Mouse (Mus musculus) spleen, postnatal 36 days (tissue): ENCODE results near the gene Sept9.

Experiments used
- DNase-seq, 2 experiments: peaks; one replicate each; pipeline ENCODE4 v3.0.0; 2022; ENCODE audit warnings: low spot score in 2 of 2, mixed read lengths in 1 of 2

Sept9 gene

DNA sequence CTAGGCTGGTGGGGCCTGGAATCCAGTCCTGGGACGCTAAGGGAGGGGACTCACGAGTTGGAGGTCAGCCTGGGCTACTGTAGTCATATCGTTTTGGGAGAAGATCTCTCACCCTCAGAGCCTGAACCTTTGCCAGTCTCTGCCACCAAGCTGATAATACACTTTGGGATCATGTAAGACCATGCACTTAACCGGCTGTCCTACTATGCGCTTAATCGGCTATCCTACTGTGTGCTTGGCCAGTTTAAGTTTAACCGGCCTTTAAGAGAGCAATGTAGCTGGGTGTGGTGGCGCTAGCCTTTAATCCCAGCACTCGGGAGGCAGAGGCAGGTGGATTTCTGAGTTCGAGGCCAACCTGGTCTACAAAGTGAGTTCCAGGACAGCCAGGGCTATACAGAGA, 173.1 kb downstream of the Sept9 start:
- no peak for DNase-seq

DNA sequence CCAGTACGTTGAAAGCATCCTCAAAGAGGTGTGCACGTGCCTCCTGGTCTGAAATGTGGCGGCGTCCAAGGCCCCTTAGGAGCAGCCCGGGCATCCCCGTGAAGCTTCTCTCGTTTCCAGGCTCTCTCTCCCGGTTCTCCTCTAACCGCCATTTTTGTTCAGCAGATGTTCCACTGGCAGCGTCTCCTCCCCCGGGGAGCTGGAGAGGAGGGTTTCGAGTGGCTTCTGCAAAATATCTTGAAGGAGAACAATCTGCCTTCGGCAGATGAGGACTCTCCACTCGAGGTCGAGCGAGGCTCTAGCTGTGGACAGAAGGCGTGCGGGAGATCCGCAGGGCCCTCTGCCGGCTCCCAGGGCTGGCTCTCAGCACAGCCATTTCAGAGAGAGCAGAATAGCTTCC, 173.7 kb downstream of the Sept9 start:
- no peak for DNase-seq

DNA sequence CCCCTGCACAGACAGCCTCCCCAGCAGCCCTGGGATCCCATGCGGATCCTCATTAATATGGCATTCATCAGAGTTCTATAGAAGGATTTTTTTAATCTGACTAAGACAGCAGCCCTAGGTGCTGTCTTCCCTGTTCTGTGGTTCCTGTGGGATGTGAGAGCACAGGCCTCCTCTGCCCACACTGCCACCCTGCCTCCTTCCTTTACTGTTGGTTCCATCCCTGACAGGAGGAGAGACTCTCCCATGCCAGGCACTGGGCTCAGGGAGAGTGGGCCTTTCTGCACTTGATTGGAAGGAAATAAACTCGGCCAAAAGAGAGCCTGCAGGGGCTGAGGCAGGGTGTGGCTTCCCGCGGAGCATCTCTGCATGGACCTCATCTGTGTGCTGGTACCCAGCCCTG, 174.4 kb downstream of the Sept9 start:
- DNase-seq, result no peak

DNA sequence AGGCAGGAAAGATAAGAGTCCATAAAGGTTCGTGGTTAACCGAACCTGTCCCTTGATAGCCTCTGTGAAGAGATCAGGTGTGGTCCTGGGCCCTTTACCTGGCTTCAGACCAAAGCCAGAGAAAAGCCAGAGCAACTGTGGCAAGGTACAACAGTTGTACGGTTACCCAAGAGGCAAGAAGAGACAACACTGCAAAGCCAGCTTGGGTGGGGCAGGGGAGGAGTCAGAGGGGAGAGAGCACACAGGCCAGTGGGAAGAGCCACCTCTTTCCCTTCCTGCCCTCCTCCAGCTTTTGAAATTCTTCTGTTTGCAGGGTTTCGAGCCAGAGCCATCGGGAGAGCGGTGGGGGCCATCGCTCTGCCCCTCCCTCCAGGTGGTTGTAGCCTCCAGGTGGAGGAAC, 174.8 kb downstream of the Sept9 start:
- DNase-seq, result no peak

DNA sequence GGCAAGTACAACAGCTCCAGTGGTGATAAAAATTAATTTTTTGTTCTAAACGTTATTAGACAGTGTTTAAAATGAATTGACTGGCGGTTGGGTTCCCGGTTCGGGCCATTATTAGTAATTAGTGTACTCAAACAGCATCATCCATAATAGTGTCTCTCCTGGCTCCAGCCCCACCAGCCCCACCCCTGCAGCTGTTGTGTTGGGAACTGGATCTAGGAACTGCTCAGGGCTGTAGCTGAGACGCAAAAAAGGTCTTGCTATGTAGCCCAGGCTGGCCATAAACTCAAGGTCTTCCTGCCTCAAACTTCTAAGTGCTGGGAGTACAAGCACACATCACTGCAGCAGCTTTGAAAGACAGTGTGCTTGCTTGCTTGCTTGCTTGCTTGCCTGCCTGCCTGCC, 180.3 kb downstream of the Sept9 start:
- no peak for DNase-seq

DNA sequence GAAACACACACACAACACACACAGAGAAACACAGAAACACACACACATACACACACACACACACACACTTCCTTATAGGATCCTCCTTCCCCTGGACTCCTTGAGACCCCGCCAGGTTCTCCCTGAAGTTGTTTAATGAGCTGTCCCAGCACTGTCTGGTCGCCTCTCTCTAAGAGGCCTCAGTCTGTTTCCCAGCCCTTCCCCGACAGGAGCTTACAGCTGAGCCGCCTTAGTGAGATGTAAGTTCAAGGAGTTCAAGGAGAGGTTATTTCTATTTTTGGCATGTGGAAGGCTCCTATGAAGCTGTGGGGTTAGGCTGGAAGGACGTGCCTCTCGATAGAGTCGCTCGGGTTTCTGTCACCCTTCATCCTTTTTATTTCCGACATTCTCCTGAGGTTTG, 184.8 kb downstream of the Sept9 start:
- DNase-seq, result no peak

DNA sequence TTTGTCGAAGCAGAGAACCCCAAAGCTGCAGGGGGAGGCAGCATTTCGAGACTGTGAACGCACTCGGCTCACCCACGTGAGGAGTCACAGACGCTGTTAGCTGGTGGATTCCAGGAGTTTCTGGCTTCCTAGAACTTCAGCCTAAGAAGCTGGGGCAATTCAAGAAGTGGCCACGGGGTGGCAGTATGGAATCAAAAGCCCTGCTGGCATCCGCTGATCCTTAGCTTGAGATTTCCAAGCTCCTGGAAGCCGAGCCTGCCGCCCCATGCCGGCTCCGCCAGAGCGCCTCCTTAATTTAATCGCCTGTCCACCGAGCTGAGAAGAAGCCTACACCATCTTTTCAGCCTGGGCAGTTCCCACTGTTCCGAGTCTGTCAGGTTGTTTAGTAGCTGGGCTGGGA, 185.4 kb downstream of the Sept9 start:
- peak; percentile 33 to 36 for DNase-seq

DNA sequence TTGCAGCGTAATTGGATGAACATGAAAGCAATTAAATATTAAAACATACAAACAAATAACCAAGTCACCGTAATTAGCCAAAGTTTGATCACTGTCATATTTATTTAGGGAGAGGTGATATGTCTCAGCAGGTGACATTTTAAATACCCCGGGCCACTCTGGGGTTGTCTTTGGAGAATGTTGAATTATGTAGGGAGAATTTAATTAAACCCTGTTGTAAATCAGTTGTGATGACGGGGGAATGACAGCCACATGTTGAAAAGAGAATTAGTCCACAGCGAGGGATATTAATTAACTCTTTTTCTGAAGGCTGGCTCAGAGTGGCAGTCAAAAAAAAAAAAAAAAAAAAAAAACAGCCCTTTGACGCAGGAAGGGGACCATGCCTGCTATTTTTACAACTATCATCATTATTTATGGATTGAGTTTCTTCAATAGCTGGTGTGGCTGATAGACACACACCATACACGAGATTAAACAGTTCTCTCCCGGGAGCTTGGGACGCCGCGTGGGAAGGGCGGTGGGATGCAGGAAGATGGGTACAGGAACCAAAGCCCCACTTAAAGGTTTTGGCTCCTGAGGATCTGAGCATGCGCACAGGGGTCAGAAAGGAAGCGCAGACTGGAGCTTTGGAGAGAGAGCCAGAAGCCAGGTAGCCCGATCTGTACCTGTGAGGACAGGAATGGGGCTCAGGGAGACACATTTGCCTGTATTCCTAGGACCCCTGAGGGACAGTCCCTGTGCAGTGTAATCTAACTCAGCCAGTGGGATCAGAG, 186.1 kb downstream of the Sept9 start:
- no peak for DNase-seq

DNA sequence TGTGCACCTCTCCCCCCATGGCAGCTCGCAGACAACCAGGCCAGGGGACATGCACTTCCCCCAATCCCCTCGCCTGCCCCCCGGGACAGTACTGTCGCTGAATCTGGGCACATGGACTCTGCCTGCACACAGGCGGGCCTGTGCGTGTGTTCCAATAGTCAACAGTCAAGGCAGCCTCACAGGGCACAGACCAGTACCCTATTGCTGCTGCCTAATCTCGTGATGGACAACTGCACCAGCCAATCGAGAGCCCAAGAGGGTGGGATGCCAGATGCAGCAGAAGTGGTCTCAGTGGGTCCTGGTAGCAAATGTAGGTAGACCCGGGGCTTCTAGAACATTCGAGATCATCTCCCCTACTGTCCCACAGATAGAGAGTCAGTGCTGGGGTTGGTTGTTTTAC, 187.8 kb downstream of the Sept9 start:
- no peak for DNase-seq

DNA sequence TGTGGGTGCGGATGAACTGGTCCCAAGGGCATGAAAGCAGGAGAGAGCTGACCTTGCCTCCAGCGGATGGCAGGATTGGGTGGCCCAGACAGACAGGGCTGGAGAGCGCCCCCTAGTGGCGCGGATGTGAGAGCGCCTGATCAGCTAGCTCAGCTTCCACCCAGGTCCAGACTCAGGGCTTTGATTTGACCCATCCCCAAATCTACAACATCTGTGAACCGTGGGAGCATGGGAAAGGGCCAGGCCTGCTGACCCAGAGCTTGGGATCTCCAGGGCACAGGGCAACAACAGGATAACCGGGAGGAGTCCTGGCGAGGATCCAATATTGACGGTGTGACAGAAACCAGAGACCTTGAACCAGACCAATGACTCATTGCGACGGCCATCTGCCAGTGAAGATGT, 190.5 kb downstream of the Sept9 start:
- DNase-seq, result peak in 1 of 2 experiments; percentile 17

DNA sequence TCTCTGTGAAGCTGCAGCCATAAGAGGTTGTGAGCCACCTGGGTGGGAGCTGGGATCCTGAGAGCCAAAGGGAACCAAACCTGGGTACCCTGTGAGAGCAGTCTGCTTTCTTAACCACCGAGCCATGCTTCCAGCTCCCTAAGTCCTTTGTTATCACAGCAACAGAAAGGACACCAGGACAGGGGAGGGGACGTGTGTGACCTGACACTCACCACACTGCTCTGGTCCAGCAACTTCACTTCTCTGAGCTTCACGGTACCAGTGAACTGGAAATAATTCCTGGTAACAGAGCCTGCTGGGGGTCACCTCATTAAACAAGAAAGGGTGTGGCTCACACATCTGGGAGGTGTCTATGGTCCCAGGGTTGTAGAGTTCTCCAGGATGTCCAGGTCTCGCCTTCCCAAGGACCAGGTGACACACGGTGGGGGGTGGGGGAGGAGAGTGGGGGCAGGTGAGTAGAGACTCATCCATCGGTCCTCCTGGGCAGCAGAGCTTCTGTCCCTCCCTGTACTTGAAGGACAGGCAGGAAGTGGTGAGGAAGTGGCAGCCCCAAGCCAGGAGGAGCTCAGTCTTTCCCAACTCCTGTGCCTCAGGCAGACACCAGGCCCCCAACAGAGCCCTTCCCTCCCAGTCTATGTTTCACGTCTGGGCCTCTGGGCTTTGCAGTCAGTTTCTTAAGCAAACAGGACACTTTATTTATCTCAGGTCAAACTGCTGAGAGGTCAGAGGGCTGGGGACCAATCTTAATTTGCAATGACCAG, 191.5 kb downstream of the Sept9 start:
- no peak for DNase-seq

DNA sequence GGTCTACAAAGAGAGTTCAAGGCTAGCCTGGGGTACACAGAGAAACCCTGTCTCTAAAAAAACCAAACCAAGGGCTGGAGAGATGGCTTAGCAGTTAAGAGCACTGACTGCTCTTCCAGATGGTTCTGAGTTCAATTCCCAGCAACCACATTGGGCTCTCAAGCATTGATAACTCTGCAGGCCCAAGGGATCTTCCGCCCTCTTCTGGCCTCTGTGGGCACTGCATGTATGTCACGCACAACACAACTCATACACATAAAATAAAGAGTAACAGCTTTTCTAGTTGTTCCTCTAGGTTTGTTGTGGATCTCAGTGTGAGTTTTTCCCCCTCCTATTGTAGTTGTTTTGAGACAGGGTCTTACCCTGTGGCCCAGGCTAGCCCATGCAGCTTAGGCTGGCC, 192.8 kb downstream of the Sept9 start:
- DNase-seq, result no peak

DNA sequence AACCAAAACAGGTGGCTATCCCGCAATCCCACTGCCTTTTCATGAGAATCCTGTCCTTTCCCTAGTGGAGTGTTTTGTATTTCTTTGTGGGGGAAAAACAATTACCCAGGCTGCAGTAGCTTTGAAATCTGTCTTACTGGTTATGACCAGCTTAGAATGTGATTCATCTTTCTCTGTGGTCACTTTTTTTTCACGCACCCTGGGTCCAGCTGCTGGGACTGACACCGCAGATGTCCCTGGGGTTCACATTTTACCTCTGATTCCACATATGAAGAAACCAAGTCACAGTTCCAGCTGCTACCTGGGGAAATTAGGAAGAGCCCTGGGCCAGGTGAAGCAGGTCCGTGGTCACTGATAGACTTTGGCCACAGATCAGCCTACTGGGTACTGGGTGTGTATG, 194.3 kb downstream of the Sept9 start:
- DNase-seq, result no peak

DNA sequence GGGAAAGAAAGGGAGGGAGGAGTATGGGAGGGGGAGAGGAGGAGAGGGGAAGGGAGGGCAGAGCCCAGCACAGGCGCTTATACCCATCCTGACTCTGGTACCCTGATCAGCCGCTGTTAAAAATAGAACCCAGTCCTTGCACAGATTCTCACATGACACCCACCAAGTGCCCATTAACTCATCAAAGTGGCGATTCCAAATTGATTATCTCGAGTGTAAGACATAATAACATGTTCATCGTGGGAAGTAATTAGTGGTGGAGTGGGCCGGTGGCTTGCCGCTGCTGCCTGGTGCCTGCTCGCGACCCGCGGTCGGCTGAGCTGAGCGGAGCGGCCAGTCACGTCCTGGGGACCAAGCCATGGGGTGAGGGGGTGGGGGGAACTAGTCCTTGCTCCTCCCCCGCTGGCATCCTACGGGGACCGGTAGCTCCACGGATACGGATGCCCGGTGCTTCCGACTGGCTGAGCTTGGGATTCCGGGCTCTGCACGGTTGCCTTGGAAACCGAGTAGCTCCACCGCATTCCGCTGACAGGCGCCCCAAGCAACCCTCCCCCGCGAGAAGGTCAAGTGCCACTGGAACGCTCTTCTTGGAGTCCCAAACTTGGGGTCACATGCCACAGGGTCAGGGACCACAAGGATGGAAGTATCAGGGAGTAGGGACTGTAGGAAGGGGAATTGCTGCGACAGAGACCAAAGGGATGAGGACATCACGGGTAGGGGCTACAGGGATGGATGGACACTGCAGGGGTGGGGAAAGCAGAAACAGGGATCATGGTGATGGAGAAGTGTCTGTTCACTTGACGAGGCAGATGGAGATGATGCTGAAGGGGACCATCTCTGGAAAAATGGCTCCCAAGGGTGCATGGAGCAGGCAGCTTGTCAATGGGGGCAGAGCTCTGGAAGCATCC, 195.0 kb downstream of the Sept9 start:
- DNase-seq, result no peak

DNA sequence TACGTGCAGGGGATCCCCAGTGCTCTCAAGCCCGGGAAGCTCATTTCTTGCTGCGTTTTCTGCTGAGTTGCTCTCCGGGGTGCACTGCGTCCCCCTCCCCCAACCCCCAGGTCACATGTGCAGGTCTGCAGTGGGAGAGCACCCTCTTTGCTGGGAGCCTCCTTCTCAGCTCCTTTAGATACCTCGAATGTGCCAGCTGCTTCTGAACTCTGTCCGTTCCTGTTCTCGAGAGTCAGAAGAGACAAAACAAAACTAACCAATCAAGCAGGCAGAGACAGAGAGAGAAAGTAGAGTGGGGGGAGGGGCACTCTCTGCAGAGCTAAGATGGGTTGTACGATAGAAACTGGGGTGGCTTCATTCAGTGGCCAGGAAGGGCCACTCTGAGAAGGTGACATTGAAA, 195.8 kb downstream of the Sept9 start:
- DNase-seq, result no peak

DNA sequence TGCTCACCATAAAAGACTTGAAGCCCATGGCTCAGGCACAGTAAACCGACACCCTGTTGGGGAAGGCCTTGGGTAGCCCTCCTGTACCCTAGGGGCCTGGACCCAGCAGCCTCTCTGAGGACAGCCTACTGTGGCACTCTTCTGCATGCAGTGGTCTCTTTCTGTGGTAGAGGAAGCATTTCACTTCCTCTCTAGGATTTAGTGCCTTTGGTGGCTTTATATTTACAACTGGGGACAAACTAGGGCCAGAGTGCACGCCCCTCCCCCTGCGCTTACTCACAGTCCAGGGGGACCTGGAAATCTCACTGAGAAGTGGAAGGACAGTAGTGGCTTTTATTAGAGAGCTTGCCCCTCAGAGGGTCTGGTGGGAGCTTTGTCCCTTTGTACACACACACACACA, 197.5 kb downstream of the Sept9 start:
- DNase-seq, result no peak

DNA sequence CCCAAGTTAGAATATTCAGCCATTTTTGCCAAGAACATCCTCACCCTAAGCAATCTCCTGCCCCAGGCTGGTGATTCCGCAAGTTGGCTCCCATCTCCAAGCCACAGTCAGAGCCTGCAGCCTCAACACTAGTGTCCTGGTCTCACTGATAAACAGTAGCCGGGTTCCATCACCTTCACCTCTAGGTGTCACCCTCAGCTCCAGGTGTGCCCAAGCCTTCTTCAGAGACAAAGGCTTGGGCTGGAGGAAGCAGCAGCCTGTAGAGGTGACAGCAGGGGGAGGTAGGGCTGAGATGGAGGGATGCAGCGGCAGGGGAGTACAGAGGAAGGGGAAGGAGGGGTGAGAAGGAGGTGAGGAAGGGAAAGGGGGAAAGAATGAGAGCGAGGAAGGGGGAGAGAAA, 198.3 kb downstream of the Sept9 start:
- peak; percentile 44 to 50 for DNase-seq

DNA sequence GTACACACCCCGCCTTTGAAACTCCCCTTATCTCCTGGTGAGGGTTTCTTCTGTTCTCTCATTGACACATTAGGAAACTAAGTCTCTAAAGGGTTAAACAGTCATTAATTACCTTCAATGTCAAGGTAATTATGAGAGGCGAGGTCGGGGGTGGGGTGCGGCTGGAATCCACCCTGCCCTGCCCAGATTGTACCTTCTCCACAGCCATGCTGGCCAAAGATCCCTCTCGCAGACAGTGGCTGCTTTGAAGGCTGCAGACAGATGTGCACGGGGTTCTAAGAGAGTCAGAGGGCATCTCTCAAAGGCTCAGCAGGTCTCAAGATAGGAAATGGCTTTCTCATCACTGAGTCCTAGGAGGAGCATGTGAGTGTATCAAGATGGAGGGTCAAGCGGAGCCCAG, 198.7 kb downstream of the Sept9 start:
- DNase-seq, result no peak

DNA sequence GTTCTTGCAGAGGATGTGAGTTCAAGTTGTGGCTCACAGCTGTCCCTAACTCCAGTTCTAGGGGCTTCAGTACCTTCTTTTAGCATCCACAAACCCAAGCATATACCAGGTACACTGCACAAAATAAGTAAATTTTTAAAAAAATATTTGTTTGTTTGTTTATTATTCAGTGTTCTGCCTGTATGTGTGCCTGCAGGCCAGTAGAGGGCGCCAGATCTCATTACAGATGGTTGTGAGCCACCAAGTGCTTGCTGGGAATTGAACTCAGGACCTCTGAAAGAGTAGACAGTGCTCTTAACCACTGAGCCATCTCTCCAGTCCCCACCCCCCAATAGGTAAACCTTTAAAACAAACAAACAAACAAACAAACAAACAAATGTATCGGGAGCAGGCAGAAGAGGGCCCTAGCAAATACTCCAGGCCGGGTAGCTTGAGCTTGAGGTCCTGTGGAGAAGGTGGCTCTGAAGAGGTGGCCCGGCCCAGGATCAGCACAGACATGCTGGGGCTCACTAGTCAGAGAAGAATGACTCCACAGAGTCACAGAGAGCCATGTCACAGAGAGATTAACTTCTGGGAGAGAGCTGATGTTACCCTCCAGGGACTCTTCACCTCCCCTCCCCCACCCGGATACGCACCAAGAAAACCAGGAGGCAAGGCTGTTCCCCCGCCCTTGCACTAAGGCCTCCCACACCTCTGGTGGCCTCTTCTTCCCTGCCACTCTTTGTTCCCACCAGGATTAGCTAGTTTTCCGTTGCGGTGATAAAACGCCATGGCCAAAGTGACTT, 202.3 kb downstream of the Sept9 start:
- DNase-seq, result no peak

DNA sequence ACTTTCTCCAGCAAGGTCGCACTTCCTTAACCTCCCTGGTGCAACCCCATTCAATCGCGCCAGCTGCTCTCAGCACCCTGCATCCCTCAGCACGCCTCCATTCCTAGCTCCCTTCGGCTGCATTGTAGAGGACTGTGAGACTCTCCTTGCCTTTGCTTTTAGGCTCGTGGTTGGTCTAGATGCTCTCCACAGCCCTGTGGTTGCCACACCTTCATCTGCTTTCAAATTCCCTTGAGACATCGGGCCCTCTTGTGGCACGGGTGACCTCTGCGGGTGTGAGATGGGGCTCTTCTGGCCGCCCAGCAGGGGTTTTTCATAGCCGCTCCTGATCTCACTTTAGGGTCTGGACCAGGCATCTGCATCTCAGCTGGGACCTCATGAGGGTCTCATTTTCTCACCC, 203.1 kb downstream of the Sept9 start:
- no peak for DNase-seq

DNA sequence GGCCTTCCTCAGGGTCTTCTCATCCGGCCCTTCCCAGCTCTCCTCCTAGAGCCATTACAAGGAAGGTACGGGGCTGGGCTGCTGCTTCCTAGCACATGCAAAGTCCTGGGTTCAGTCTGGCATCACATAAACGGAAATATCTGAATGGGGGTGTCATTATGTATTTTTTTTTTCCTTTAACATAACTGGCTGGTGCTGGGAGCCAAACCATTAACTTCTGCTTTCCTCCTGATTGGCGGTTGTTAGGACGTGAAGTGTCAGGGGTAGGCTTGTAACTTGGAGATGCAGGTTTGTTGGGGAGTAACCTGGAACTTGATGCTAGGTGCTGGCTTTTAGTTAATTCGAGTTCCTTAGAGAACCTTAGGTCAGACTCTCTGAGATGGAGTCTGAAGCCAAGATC, 203.6 kb downstream of the Sept9 start:
- DNase-seq, result no peak

DNA sequence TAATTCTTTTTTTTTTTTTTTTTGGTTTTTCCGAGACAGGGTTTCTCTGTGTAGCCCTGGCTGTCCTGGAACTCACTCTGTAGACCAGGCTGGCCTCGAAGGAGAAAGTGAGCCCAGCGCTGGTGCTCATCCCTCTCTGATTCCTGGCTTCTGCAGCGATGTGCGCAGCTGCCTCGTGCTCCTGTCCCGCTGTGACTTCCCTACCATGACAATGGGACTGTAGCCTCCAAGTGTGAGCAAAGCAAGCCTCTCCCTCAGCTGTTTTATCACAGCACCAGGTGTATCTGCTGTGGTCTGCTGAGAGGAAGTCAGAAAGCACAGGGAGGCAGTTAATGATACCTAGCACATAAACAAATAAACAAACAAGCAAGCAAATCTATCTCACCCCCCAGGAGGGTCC, 204.3 kb downstream of the Sept9 start:
- no peak for DNase-seq
